Mouse (Mus musculus): ENCODE measurements around the gene Adamts9. TPM values are rescaled to one million over a fixed set of nuclear protein-coding genes. Genes with fewer than 3 reads are reported as not detected.
A peak's percentile ranks its signal among the peaks of the same experiment; 100 is the strongest.

Adamts9 gene
- polyA plus RNA-seq, 1 experiment from 2014 or later = 1.1 TPM

GRCm38 (mm10) chr6:92968216-92968615 lies 24.9 kb upstream of the Adamts9 start:
- no peak overlapping the region for H3K9ac ChIP-seq (ENCODE audit: low read length)
- H3K27ac ChIP-seq (ENCODE audit: low read depth, low read length) = no peak overlapping the region
- H3K36me3 ChIP-seq (ENCODE audit: control insufficient read depth, insufficient read depth, low read length) = no peaks in the 10 kb centered on the region
- no peak overlapping the region for H3K4me2 ChIP-seq
- no peak overlapping the region for H3K4me3 ChIP-seq (ENCODE audit: low read depth, low read length)
- no peaks in the 10 kb centered on the region for H3K27me3 ChIP-seq (ENCODE audit: control insufficient read depth, insufficient read depth, low read length)
- ATAC-seq (ENCODE audit: low FRiP score) (no peak), DNase-seq (ENCODE audit: low spot score, missing footprints) (no peak)
- 80% methylated on average over 3 of the region's 3 CpGs for WGBS
- no peaks in the 10 kb centered on the region for H3K4me1 ChIP-seq (ENCODE audit: control insufficient read depth, insufficient read depth, low read length)
- no peaks in the 10 kb centered on the region for H3K9me3 ChIP-seq (ENCODE audit: control insufficient read depth, low read length)

GRCm38 (mm10) chr6:92962966-92963365 lies 19.7 kb upstream of the Adamts9 start:
- Histone ChIP-seq H3K27me3 (ENCODE audit: control insufficient read depth, insufficient read depth, low read length) (no peaks in the 10 kb centered on the region), H3K4me2 (no peak overlapping the region), H3K36me3 (ENCODE audit: control insufficient read depth, insufficient read depth, low read length) (no peaks in the 10 kb centered on the region), H3K4me3 (ENCODE audit: low read depth, low read length) (no peak overlapping the region), H3K4me1 (ENCODE audit: control insufficient read depth, insufficient read depth, low read length) (no peaks in the 10 kb centered on the region), H3K9ac (ENCODE audit: low read length) (no peak overlapping the region), H3K27ac (ENCODE audit: low read depth, low read length) (no peak overlapping the region), H3K9me3 (ENCODE audit: control insufficient read depth, low read length) (no peaks in the 10 kb centered on the region)
- 77% methylated on average over 3 of the region's 3 CpGs for WGBS
- ATAC-seq (ENCODE audit: low FRiP score) = no peak
- DNase-seq (ENCODE audit: low spot score, missing footprints) = peak; percentile 81

DNA sequence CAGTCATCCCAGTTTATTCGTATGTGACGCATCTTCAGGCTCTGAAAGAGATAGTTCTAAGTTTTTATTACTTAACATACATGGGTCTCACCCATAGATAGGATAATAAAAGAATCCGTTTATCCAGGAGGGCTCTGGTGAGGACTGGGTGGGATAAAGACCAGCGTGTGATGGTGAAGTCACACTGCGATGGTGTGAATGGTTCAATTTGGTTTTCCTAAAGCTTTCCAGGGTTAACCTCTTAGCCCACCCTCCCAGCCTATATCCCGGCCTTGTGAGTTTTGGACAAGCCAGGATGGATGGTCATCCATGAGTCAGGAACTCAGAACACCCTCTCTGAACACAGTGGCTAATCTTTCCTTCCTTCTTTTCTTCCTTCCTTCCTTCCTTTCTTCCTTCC lies 17.7 kb upstream of the Adamts9 start:
- H3K4me1 ChIP-seq (ENCODE audit: control insufficient read depth, insufficient read depth, low read length) = no peaks in the 10 kb centered on the region
- no peak overlapping the region for H3K4me3 ChIP-seq (ENCODE audit: low read depth, low read length)
- no peaks in the 10 kb centered on the region for H3K27me3 ChIP-seq (ENCODE audit: control insufficient read depth, insufficient read depth, low read length)
- no peaks in the 10 kb centered on the region for H3K36me3 ChIP-seq (ENCODE audit: control insufficient read depth, insufficient read depth, low read length)
- no peaks in the 10 kb centered on the region for H3K9me3 ChIP-seq (ENCODE audit: control insufficient read depth, low read length)
- H3K4me2 ChIP-seq = no peak overlapping the region
- no peak for ATAC-seq (ENCODE audit: low FRiP score)
- WGBS = 92% methylated on average over 6 of the region's 6 CpGs
- no peak overlapping the region for H3K9ac ChIP-seq (ENCODE audit: low read length)
- DNase-seq (ENCODE audit: low spot score, missing footprints) = peak; percentile 56
- H3K27ac ChIP-seq (ENCODE audit: low read depth, low read length) = no peak overlapping the region

- WGBS = 84% methylated on average over 2 of the region's 2 CpGs
- no peak for ATAC-seq (ENCODE audit: low FRiP score)
Measured at GRCm38 (mm10) chr6:92959416-92959815, 16.1 kb upstream of the Adamts9 start.

GRCm38 (mm10) chr6:92947337-92948042 lies 4.2 kb upstream of the Adamts9 start:
- DNase-seq (ENCODE audit: low spot score, missing footprints) = peak; percentile 19
- no peak for ATAC-seq (ENCODE audit: low FRiP score)
- Histone ChIP-seq H3K9ac (ENCODE audit: low read length) (no peak overlapping the region), H3K36me3 (ENCODE audit: control insufficient read depth, insufficient read depth, low read length) (no peaks in the 10 kb centered on the region), H3K27ac (ENCODE audit: low read depth, low read length) (no peak overlapping the region), H3K9me3 (ENCODE audit: control insufficient read depth, low read length) (peaks cover 6% of the 10 kb centered on the region; the same call in 1 of the 2 replicates), H3K4me2 (no peak overlapping the region), H3K4me3 (ENCODE audit: low read depth, low read length) (no peak overlapping the region), H3K27me3 (ENCODE audit: control insufficient read depth, insufficient read depth, low read length) (peaks cover 24% of the 10 kb centered on the region), H3K4me1 (ENCODE audit: control insufficient read depth, insufficient read depth, low read length) (peaks cover 3% of the 10 kb centered on the region; the same call in 1 of the 2 replicates)
- WGBS = 92% methylated on average over 6 of the region's 6 CpGs

More at GRCm38 (mm10) chr6:92959416-92959815, 16.1 kb upstream of the Adamts9 start:
- no peak overlapping the region for H3K4me2 ChIP-seq
- no peak overlapping the region for H3K9ac ChIP-seq (ENCODE audit: low read length)
- no peak overlapping the region for H3K4me3 ChIP-seq (ENCODE audit: low read depth, low read length)
- no peaks in the 10 kb centered on the region for H3K36me3 ChIP-seq (ENCODE audit: control insufficient read depth, insufficient read depth, low read length)
- H3K27ac ChIP-seq (ENCODE audit: low read depth, low read length) = no peak overlapping the region
- no peaks in the 10 kb centered on the region for H3K9me3 ChIP-seq (ENCODE audit: control insufficient read depth, low read length)
- H3K27me3 ChIP-seq (ENCODE audit: control insufficient read depth, insufficient read depth, low read length) = no peaks in the 10 kb centered on the region
- DNase-seq (ENCODE audit: low spot score, missing footprints) = peak; percentile 53
- H3K4me1 ChIP-seq (ENCODE audit: control insufficient read depth, insufficient read depth, low read length) = no peaks in the 10 kb centered on the region

GRCm38 (mm10) chr6:92944711-92945110 lies 1.4 kb upstream of the Adamts9 start:
- Histone ChIP-seq H3K9ac (ENCODE audit: low read length) (no peak overlapping the region), H3K4me3 (ENCODE audit: low read depth, low read length) (no peak overlapping the region), H3K4me1 (ENCODE audit: control insufficient read depth, insufficient read depth, low read length) (peaks cover 14% of the 10 kb centered on the region), H3K9me3 (ENCODE audit: control insufficient read depth, low read length) (peaks cover 6% of the 10 kb centered on the region; the same call in 1 of the 2 replicates), H3K36me3 (ENCODE audit: control insufficient read depth, insufficient read depth, low read length) (no peaks in the 10 kb centered on the region), H3K27me3 (ENCODE audit: control insufficient read depth, insufficient read depth, low read length) (peaks cover 46% of the 10 kb centered on the region), H3K27ac (ENCODE audit: low read depth, low read length) (no peak overlapping the region), H3K4me2 (no peak overlapping the region)
- no peak for DNase-seq (ENCODE audit: low spot score, missing footprints)
- 38% methylated on average over 7 of the region's 7 CpGs for WGBS
- ATAC-seq (ENCODE audit: low FRiP score) = no peak

DNA sequence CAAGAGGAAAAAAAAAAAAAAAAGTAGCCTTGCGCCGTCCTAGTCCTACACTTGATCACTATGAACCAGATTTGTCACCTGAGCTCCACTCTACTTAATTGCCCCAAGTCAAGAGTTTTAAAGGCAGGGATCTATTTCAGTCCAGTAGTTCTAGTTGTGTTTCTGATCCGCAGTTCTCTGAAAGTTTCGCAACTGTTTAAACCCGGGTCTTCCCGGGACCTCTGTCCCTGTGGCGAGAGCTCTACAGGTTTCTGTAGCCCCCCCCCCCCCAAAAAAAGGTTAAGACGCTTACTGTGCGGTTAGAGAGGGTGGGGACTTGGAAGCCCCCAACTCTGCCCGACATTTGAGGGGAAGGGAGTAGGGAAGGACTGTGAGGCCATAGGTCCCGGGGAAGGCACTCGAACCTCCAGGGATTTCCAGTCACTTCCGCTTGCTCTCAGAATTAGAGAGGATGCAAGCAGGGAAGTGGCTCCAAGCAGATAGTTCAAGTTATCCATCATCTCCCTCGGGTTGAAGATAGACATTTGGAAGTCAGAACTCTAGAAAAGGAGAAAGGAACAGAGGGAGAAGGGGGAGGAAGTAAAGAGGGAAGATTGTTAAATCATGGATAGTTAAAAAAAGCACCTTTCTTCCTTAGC lies 875 bp upstream of the Adamts9 start:
- Histone ChIP-seq H3K4me1 (ENCODE audit: control insufficient read depth, insufficient read depth, low read length) (peaks cover 14% of the 10 kb centered on the region), H3K9ac (ENCODE audit: low read length) (peak overlapping the region; percentile 58; the same call in 1 of the 2 replicates), H3K27me3 (ENCODE audit: control insufficient read depth, insufficient read depth, low read length) (peaks cover 50% of the 10 kb centered on the region), H3K36me3 (ENCODE audit: control insufficient read depth, insufficient read depth, low read length) (no peaks in the 10 kb centered on the region), H3K27ac (ENCODE audit: low read depth, low read length) (no peak overlapping the region), H3K9me3 (ENCODE audit: control insufficient read depth, low read length) (peaks cover 6% of the 10 kb centered on the region; the same call in 1 of the 2 replicates), H3K4me2 (peak overlapping the region; percentile 83), H3K4me3 (ENCODE audit: low read depth, low read length) (peak overlapping the region; percentile 49)
- no peak for ATAC-seq (ENCODE audit: low FRiP score)
- WGBS = 2% methylated on average over 14 of the region's 14 CpGs
- peak; percentile 91 for DNase-seq (ENCODE audit: low spot score, missing footprints)

GRCm38 (mm10) chr6:92941756-92942420 lies 1.4 kb downstream of the Adamts9 start:
- ATAC-seq (ENCODE audit: low FRiP score) (peak; percentile 12; the same call in 1 of the 2 replicates), DNase-seq (ENCODE audit: low spot score, missing footprints) (peak; percentile 97)
- peaks cover 50% of the 10 kb centered on the region for H3K27me3 ChIP-seq (ENCODE audit: control insufficient read depth, insufficient read depth, low read length)
- no peak overlapping the region for H3K27ac ChIP-seq (ENCODE audit: low read depth, low read length)
- H3K9ac ChIP-seq (ENCODE audit: low read length) = peak overlapping the region; percentile 33
- no peaks in the 10 kb centered on the region for H3K9me3 ChIP-seq (ENCODE audit: control insufficient read depth, low read length)
- under 1% methylated on average over 30 of the region's 30 CpGs for WGBS
- no peaks in the 10 kb centered on the region for H3K36me3 ChIP-seq (ENCODE audit: control insufficient read depth, insufficient read depth, low read length)
- H3K4me1 ChIP-seq (ENCODE audit: control insufficient read depth, insufficient read depth, low read length) = peaks cover 14% of the 10 kb centered on the region
- H3K4me3 ChIP-seq (ENCODE audit: low read depth, low read length) = peak overlapping the region; percentile 49
- H3K4me2 ChIP-seq = peak overlapping the region; percentile 83

DNA sequence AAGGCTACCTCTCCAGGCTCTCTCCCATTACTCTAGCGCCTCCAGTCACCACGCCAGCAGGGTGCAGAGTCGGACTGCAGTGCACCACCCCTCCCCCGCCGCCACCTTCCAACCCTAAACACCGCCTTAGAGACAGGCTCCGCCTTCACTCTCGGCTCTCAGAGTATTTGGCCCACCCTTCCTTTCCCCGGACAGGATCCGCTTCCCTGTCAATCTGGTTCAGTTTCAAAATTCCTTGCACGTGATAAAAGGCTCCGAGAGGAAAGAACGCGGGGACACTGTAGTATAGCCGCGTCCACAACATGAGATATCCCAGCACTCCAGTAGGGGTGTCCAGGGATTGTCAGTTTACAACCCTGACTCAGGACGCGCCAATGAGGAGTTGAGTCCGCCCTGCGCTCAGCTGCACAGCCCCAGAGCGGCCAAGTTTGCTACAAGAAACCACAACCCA lies 2.0 kb downstream of the Adamts9 start:
- H3K27ac ChIP-seq (ENCODE audit: low read depth, low read length) = no peak overlapping the region
- H3K4me3 ChIP-seq (ENCODE audit: low read depth, low read length) = peak overlapping the region; percentile 49
- DNase-seq (ENCODE audit: low spot score, missing footprints) (no peak), ATAC-seq (ENCODE audit: low FRiP score) (peak; percentile 72)
- peaks cover 14% of the 10 kb centered on the region for H3K4me1 ChIP-seq (ENCODE audit: control insufficient read depth, insufficient read depth, low read length)
- peaks cover 50% of the 10 kb centered on the region for H3K27me3 ChIP-seq (ENCODE audit: control insufficient read depth, insufficient read depth, low read length)
- H3K9ac ChIP-seq (ENCODE audit: low read length) = peak overlapping the region; percentile 22; the same call in 1 of the 2 replicates
- no peaks in the 10 kb centered on the region for H3K36me3 ChIP-seq (ENCODE audit: control insufficient read depth, insufficient read depth, low read length)
- no peaks in the 10 kb centered on the region for H3K9me3 ChIP-seq (ENCODE audit: control insufficient read depth, low read length)
- under 1% methylated on average over 21 of the region's 21 CpGs for WGBS
- peak overlapping the region; percentile 83 for H3K4me2 ChIP-seq
